Mouse (Mus musculus): ENCODE measurements at regions not wholly inside any gene's neighbourhood (a gene's known extent, or its start where the extent isn't known, plus 50 kb on each side); places are given as distances from the start of the nearest gene placed in this dataset.

GRCm38 (mm10) chr16:21353111-21353510 is 69.8 kb upstream of the Vps8 start:
- H3K9me3 ChIP-seq (ENCODE audit: control insufficient read depth, low read length) = no peaks in the 10 kb centered on the region
- H3K4me2 ChIP-seq (ENCODE audit: low read depth, low read length) = no peak overlapping the region
- no peak overlapping the region for H3K9ac ChIP-seq (ENCODE audit: low read length)
- H3K27me3 ChIP-seq (ENCODE audit: control insufficient read depth, insufficient read depth, low read depth, low read length) = no peaks in the 10 kb centered on the region
- 59% methylated on average over 5 of the region's 5 CpGs for WGBS
- no peak overlapping the region for H3K27ac ChIP-seq (ENCODE audit: low read length)
- no peaks in the 10 kb centered on the region for H3K36me3 ChIP-seq (ENCODE audit: control insufficient read depth, insufficient read depth, low read length)
- ATAC-seq (ENCODE audit: low read depth) = no peak
- H3K4me1 ChIP-seq (replicated peaks; ENCODE audit: control insufficient read depth, insufficient read depth, low read length) = peaks cover 4% of the 10 kb centered on the region
- no peak overlapping the region for H3K4me3 ChIP-seq (ENCODE audit: low read length)

GRCm38 (mm10) chr16:21353545-21353944 is 69.4 kb upstream of the Vps8 start:
- 14% methylated on average over 6 of the region's 6 CpGs for WGBS
- Histone ChIP-seq H3K27ac (ENCODE audit: low read length) (no peak overlapping the region), H3K9ac (ENCODE audit: low read length) (no peak overlapping the region), H3K4me1 (replicated peaks; ENCODE audit: control insufficient read depth, insufficient read depth, low read length) (peaks cover 6% of the 10 kb centered on the region), H3K4me3 (ENCODE audit: low read length) (no peak overlapping the region), H3K27me3 (ENCODE audit: control insufficient read depth, insufficient read depth, low read depth, low read length) (no peaks in the 10 kb centered on the region), H3K9me3 (ENCODE audit: control insufficient read depth, low read length) (no peaks in the 10 kb centered on the region), H3K36me3 (ENCODE audit: control insufficient read depth, insufficient read depth, low read length) (no peaks in the 10 kb centered on the region), H3K4me2 (ENCODE audit: low read depth, low read length) (no peak overlapping the region)
- ATAC-seq (ENCODE audit: low read depth) = no peak

- H3K27ac ChIP-seq (ENCODE audit: low read length) = no peak overlapping the region
- no peaks in the 10 kb centered on the region for H3K9me3 ChIP-seq (ENCODE audit: control insufficient read depth, low read length)
- no peak overlapping the region for H3K4me3 ChIP-seq (ENCODE audit: low read length)
- H3K9ac ChIP-seq (ENCODE audit: low read length) = no peak overlapping the region
- no peaks in the 10 kb centered on the region for H3K36me3 ChIP-seq (ENCODE audit: control insufficient read depth, insufficient read depth, low read length)
- no peak overlapping the region for H3K4me2 ChIP-seq (ENCODE audit: low read depth, low read length)
- H3K27me3 ChIP-seq (ENCODE audit: control insufficient read depth, insufficient read depth, low read depth, low read length) = no peaks in the 10 kb centered on the region
- no peak for ATAC-seq (ENCODE audit: low read depth)
- peaks cover 6% of the 10 kb centered on the region for H3K4me1 ChIP-seq (replicated peaks; ENCODE audit: control insufficient read depth, insufficient read depth, low read length)
- 65% methylated on average over 1 of the region's 1 CpGs for WGBS
Observed at GRCm38 (mm10) chr16:21355638-21356037, 67.3 kb upstream of the Vps8 start.

- Histone ChIP-seq H3K27me3 (ENCODE audit: control insufficient read depth, insufficient read depth, low read depth, low read length) (no peaks in the 10 kb centered on the region), H3K4me2 (ENCODE audit: low read depth, low read length) (no peak overlapping the region), H3K9me3 (ENCODE audit: control insufficient read depth, low read length) (no peaks in the 10 kb centered on the region), H3K9ac (ENCODE audit: low read length) (no peak overlapping the region), H3K36me3 (ENCODE audit: control insufficient read depth, insufficient read depth, low read length) (no peaks in the 10 kb centered on the region), H3K4me1 (replicated peaks; ENCODE audit: control insufficient read depth, insufficient read depth, low read length) (peaks cover 6% of the 10 kb centered on the region), H3K27ac (ENCODE audit: low read length) (no peak overlapping the region), H3K4me3 (ENCODE audit: low read length) (no peak overlapping the region)
- WGBS = 37% methylated on average over 5 of the region's 5 CpGs
- no peak for ATAC-seq (ENCODE audit: low read depth)
Observed at GRCm38 (mm10) chr16:21357433-21357832, 65.5 kb upstream of the Vps8 start.

GRCm38 (mm10) chr16:21358313-21358920 is 64.5 kb upstream of the Vps8 start:
- H3K27me3 ChIP-seq (ENCODE audit: control insufficient read depth, insufficient read depth, low read depth, low read length) = no peaks in the 10 kb centered on the region
- WGBS = 36% methylated on average over 12 of the region's 12 CpGs
- no peak for ATAC-seq (ENCODE audit: low read depth)
- H3K36me3 ChIP-seq (ENCODE audit: control insufficient read depth, insufficient read depth, low read length) = no peaks in the 10 kb centered on the region
- H3K9ac ChIP-seq (ENCODE audit: low read length) = no peak overlapping the region
- no peak overlapping the region for H3K4me2 ChIP-seq (ENCODE audit: low read depth, low read length)
- no peak overlapping the region for H3K4me3 ChIP-seq (ENCODE audit: low read length)
- peaks cover 6% of the 10 kb centered on the region for H3K4me1 ChIP-seq (replicated peaks; ENCODE audit: control insufficient read depth, insufficient read depth, low read length)
- no peaks in the 10 kb centered on the region for H3K9me3 ChIP-seq (ENCODE audit: control insufficient read depth, low read length)
- H3K27ac ChIP-seq (ENCODE audit: low read length) = no peak overlapping the region

- Histone ChIP-seq H3K36me3 (ENCODE audit: control insufficient read depth, insufficient read depth, low read length) (no peaks in the 10 kb centered on the region), H3K4me1 (replicated peaks; ENCODE audit: control insufficient read depth, insufficient read depth, low read length) (peaks cover 6% of the 10 kb centered on the region), H3K27me3 (ENCODE audit: control insufficient read depth, insufficient read depth, low read depth, low read length) (no peaks in the 10 kb centered on the region), H3K27ac (ENCODE audit: low read length) (no peak overlapping the region), H3K9ac (ENCODE audit: low read length) (no peak overlapping the region), H3K9me3 (ENCODE audit: control insufficient read depth, low read length) (no peaks in the 10 kb centered on the region), H3K4me2 (ENCODE audit: low read depth, low read length) (no peak overlapping the region), H3K4me3 (ENCODE audit: low read length) (no peak overlapping the region)
- no peak for ATAC-seq (ENCODE audit: low read depth)
- 58% methylated on average over 4 of the region's 4 CpGs for WGBS
Observed at GRCm38 (mm10) chr16:21359459-21359858, 63.5 kb upstream of the Vps8 start.

GRCm38 (mm10) chr16:21361406-21361805 is 61.5 kb upstream of the Vps8 start:
- Histone ChIP-seq H3K9me3 (ENCODE audit: control insufficient read depth, low read length) (no peaks in the 10 kb centered on the region), H3K27me3 (ENCODE audit: control insufficient read depth, insufficient read depth, low read depth, low read length) (no peaks in the 10 kb centered on the region), H3K36me3 (ENCODE audit: control insufficient read depth, insufficient read depth, low read length) (no peaks in the 10 kb centered on the region), H3K4me3 (ENCODE audit: low read length) (no peak overlapping the region), H3K4me1 (replicated peaks; ENCODE audit: control insufficient read depth, insufficient read depth, low read length) (peaks cover 6% of the 10 kb centered on the region), H3K27ac (ENCODE audit: low read length) (no peak overlapping the region), H3K9ac (ENCODE audit: low read length) (no peak overlapping the region), H3K4me2 (ENCODE audit: low read depth, low read length) (no peak overlapping the region)
- no peak for ATAC-seq (ENCODE audit: low read depth)
- 40% methylated on average over 2 of the region's 2 CpGs for WGBS

- Histone ChIP-seq H3K27me3 (ENCODE audit: control insufficient read depth, insufficient read depth, low read depth, low read length) (no peaks in the 10 kb centered on the region), H3K9me3 (ENCODE audit: control insufficient read depth, low read length) (no peaks in the 10 kb centered on the region), H3K4me1 (replicated peaks; ENCODE audit: control insufficient read depth, insufficient read depth, low read length) (peaks cover 5% of the 10 kb centered on the region), H3K9ac (ENCODE audit: low read length) (no peak overlapping the region), H3K4me3 (ENCODE audit: low read length) (no peak overlapping the region), H3K4me2 (ENCODE audit: low read depth, low read length) (no peak overlapping the region), H3K27ac (ENCODE audit: low read length) (no peak overlapping the region), H3K36me3 (ENCODE audit: control insufficient read depth, insufficient read depth, low read length) (no peaks in the 10 kb centered on the region)
- WGBS = 54% methylated on average over 12 of the region's 12 CpGs
- ATAC-seq (ENCODE audit: low read depth) = no peak
Observed at GRCm38 (mm10) chr16:21362663-21363367, 60.1 kb upstream of the Vps8 start.

GRCm38 (mm10) chr16:21364885-21365284 is 58.0 kb upstream of the Vps8 start:
- Histone ChIP-seq H3K4me1 (replicated peaks; ENCODE audit: control insufficient read depth, insufficient read depth, low read length) (0 out of 2 replicates have a peak, but pooled peaks cover 2% of the 10 kb centered on the region), H3K9me3 (ENCODE audit: control insufficient read depth, low read length) (no peaks in the 10 kb centered on the region), H3K9ac (ENCODE audit: low read length) (no peak overlapping the region), H3K36me3 (ENCODE audit: control insufficient read depth, insufficient read depth, low read length) (no peaks in the 10 kb centered on the region), H3K27ac (ENCODE audit: low read length) (no peak overlapping the region), H3K4me2 (ENCODE audit: low read depth, low read length) (no peak overlapping the region), H3K27me3 (ENCODE audit: control insufficient read depth, insufficient read depth, low read depth, low read length) (no peaks in the 10 kb centered on the region), H3K4me3 (ENCODE audit: low read length) (no peak overlapping the region)
- ATAC-seq (ENCODE audit: low read depth) = no peak
- WGBS = 49% methylated on average over 8 of the region's 8 CpGs

Measured in lung, embryonic 16.5 days (tissue).